Mouse (Mus musculus) v-Abl transformed pro-B cells (cell line): ENCODE results near the gene 9330182L06Rik.

Experiments used
- in situ Hi-C, 2 experiments: fragments of 400-800 bp; cut with MboI; formaldehyde crosslinking; loops; one replicate each; pipeline ENCODE4 v1.15.1; 2025; ENCODE audit not compliant: unreplicated experiment in 2 of 2

Gene 9330182L06Rik

GRCm38 (mm10) chr5:9358076-9358475 lies 92.2 kb downstream of the 9330182L06Rik start:
- in situ Hi-C loops: no loop called here

GRCm38 (mm10) chr5:9361982-9362661 lies 96.2 kb downstream of the 9330182L06Rik start:
- in situ Hi-C loops: no loop called here

DNA sequence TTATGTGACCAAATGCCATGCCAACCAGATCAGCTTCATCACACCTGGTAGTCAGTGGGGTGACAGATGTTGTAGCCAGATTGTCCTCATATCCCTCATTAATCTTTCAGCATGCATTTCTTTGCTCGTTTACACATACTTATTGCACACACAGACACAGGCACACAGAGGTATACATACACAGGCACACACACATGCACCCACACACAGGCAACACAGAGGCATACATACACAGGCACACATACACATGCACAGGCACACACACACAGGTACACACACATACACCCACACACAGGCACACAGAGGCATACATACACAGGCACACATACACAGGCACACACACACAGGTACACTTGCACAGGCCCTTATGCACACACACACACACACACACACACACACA lies 99.0 kb downstream of the 9330182L06Rik start:
- in situ Hi-C loops: no loop called here

GRCm38 (mm10) chr5:9367920-9368692 lies 102.2 kb downstream of the 9330182L06Rik start:
- in situ Hi-C loops: no loop called here

DNA sequence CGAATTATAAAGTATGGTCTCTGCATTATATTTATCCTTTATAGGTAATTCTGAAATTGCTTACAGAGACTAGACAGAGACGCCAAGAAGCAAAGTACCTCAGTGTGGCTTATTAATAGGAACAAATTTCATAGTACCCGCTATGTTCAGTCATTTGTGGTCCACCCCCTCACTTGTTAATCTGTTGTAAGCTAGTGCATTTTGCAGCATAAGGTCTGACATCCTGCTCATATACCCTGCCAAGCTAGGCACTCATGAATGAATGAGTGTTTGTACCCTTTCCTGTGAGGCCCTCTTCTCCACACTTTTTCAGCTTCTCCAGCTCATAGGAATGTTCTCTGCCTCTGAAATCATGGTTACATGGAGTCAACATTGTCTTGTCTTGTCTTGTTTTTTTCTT lies 105.2 kb downstream of the 9330182L06Rik start:
- in situ Hi-C loops: no loop called here

GRCm38 (mm10) chr5:9373341-9373740 lies 107.4 kb downstream of the 9330182L06Rik start:
- in situ Hi-C loops: no loop called here

- in situ Hi-C loops: no loop called here
Observed at GRCm38 (mm10) chr5:9389968-9390367, 124.0 kb downstream of the 9330182L06Rik start.

DNA sequence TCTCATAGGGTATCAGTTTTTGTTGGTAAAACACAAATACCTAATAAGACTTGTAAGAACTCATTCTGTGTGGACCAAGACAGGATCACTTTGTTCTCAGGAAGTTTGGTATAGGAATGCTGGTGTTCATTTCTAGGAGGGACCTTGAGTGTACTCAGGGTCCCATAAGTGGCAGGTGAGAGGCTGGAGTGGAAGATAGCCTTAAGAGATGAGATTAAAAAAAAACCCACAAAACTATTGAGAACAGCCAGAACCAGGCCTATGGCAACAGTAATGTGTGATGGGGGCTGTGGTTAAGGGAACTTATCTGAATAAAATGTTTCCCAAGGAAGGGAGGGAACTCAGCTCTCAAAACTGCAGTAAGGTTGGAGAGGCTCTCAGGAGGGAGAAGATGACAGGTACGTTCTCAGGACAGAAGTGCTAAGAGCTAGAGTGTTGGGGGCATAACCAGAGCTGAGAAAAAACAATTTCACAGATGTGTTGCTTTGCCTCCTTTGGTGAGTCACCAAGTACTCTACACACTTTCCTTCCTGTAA lies 126.0 kb downstream of the 9330182L06Rik start:
- in situ Hi-C loops: no loop called here

DNA sequence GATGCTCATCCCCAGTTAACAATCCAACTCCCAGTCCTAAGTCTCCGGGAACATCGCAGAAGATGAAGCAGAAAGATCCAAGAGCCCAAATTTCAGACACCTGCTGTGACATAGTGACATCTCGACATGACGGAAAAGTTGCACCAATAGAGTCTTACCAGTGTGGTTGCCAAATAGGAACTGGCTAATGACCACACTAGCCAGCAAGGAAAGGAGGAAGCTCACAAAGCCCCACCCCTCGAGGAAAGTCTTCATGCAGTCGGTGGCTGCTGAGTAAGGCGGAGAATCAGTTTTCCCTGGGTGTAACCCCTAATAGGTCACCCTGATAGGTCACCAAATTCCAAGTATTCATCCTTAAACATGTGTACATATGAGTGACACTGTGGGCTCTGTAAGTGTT lies 151.2 kb downstream of the 9330182L06Rik start:
- in situ Hi-C loops: no loop called here

- in situ Hi-C loops: no loop called here
Observed at GRCm38 (mm10) chr5:9417802-9418201, 151.9 kb downstream of the 9330182L06Rik start.

- in situ Hi-C loops: loop anchor here (5.0 to 10.0 kb wide), 4 partner anchors 153 to 1005 kb away; partner anchors contain the start of gene 9330182L06Rik (in 2 of the 2)
Observed at GRCm38 (mm10) chr5:9419964-9420363, 154.0 kb downstream of the 9330182L06Rik start.

DNA sequence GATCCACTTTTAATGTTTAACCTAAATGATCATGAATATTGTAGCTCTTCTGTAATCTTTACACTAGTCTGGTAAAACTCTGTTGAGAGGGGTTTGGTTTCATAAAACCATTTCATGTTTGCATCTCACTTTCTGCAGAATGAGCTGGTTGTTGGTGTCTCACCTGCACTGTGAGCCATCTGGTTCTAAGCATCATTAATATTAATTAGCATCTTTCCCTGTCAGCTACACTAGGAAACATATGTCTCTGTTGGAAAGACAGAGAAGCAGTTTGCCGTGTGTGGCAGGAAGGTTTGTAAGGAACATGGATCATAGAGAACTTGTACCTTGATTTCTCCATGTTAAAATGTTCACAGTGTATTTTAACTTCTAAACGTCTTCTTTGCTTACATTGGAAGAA lies 158.5 kb downstream of the 9330182L06Rik start:
- in situ Hi-C loops: loop anchor here (5.0 to 10.0 kb wide), 4 partner anchors 157 to 1010 kb away; partner anchors contain the start of gene 9330182L06Rik (in 2 of the 2)

GRCm38 (mm10) chr5:9427165-9427564 lies 161.2 kb downstream of the 9330182L06Rik start:
- in situ Hi-C loops: loop anchor here (10.0 to 25.0 kb wide), 4 partner anchors 352 to 1012 kb away; no protein-coding TSS in a partner anchor

DNA sequence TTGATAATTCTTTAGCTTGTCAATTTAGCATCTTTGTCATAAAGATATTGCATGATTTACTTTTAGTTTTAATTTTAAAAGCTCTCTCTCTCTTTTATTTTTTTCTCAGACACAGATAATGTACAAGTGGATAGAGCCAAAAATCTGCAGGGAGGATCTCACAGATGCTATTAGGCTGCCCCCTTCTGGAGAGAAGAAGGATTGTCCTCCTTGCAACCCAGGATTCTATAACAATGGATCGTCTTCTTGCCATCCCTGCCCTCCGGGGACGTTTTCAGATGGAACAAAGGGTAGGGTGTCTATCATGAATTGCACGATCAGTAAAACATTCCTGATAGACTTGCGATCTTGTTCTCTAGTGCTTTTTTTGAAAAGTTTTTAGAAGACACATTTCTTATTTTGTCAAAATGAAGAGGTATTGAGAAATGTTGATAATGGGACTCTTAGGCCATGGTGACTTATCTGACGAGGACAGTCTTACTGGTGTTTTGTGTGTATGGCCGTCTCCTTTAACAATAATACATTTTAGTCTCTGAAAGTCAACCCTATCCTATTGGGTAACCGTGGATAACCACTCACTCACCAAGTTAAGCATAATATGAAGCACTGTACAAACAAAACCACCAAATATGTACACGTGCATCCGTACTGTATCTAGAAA lies 161.8 kb downstream of the 9330182L06Rik start:
- in situ Hi-C loops: loop anchor here (10.0 to 25.0 kb wide), 4 partner anchors 353 to 1013 kb away; no protein-coding TSS in a partner anchor

DNA sequence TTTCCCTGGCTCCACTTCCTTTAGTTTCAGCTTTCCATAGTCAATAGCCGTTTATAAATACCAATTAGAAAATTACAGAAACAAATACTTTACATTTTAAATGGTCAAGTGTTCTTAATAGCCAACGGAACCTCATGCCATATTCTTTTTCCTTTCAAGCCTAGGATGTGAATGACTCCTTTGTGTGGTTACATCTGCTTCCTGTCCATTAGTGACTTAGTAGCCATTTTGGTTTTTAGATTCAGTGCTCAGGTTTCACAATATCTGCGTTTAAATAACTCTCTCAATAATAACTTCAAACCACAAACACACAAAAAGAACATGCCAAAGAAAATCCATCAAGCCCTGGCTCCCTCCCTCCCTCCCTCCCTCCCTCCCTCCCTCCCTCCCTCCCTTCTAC lies 162.8 kb downstream of the 9330182L06Rik start:
- in situ Hi-C loops: loop anchor here (10.0 to 25.0 kb wide), 4 partner anchors 354 to 1014 kb away; no protein-coding TSS in a partner anchor

DNA sequence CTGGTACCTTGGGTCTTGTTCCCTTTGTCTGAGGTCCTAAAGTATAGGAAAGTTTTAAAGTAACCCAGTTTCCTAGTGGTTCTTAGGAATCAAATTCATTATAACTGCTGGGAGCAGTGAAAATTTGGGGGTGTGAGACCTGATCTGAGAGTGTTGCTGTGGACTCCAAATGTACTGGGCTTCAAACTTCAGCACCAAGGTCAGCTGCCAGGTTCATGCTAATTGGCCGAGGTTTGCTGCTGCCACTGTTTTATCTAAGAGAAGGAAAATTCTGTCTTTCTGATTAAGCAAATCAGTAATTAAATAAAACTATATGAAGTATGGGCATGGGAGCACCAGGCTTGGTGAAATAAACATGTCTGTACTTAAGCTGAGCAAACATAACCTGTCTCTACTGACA lies 180.2 kb downstream of the 9330182L06Rik start:
- in situ Hi-C loops: loop anchor here (25.0 kb wide), 2 partner anchors 584 to 959 kb away; no protein-coding TSS in a partner anchor

- in situ Hi-C loops: loop anchor here (25.0 kb wide), 2 partner anchors 587 to 962 kb away; no protein-coding TSS in a partner anchor
Observed at GRCm38 (mm10) chr5:9448931-9449330, 183.0 kb downstream of the 9330182L06Rik start.

- in situ Hi-C loops: loop anchor here (25.0 kb wide), 2 partner anchors 587 to 962 kb away; no protein-coding TSS in a partner anchor
Observed at GRCm38 (mm10) chr5:9449570-9449969, 183.7 kb downstream of the 9330182L06Rik start.

DNA sequence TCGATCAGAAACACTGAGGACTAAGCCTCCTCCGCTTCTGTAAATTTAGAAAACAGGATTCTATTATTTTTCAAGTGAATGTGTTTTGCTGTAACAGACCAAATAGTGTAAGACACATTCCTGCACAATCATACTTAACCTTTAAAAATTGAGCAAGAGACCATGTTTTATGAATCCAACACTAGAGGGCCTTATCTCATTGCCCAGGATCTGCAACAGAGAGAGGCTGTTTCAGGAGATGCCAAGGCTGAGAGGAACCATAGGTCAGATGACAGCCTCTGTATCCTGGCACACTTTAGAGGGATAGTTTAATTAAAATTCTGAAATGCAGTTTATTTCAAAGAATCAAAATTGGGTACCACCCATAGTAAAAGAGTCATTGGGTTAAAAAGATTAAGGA lies 187.4 kb downstream of the 9330182L06Rik start:
- in situ Hi-C loops: loop anchor here in 1 of 2 experiments (25.0 kb wide), 1 partner anchor 1159 kb away; no protein-coding TSS in a partner anchor

DNA sequence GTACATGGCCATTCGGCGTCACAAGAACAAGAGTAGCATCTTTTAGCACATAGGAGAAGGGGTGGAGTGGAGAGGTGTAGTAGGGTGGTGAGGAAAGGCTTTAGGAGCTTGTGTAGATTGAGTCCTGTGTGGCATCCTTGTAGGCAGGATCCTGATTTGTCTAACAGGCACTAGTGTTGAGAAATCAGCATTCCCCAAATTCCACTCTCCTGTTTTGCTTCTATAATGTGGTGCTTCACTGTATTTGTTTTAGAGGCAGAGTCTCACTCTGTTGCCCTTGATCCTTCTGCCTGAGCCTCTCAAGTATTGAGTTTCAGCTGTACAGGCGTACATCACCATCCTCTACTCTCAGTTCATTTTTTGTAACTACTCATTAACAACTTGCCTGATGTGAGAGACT lies 211.7 kb downstream of the 9330182L06Rik start:
- in situ Hi-C loops: no loop called here
